Mouse (Mus musculus): ENCODE results near the gene Sdhaf4. TPM values are rescaled to one million over a fixed set of nuclear protein-coding genes. Genes with fewer than 3 reads are reported as not detected.
A peak's percentile ranks its signal among the peaks of the same experiment; 100 is the strongest.

The Sdhaf4 gene
- polyA plus RNA-seq, 1 experiment from 2014 or later, result 94.3 TPM

- no peak for ATAC-seq
- Histone ChIP-seq H3K9me3 (ENCODE audit: control insufficient read depth, low read length) (no peaks in the 10 kb centered on the region), H3K4me2 (ENCODE audit: low read length) (peak overlapping the region; percentile 35; the same call in 1 of the 2 replicates), H3K27me3 (replicated peaks; ENCODE audit: control insufficient read depth, insufficient read depth, low read length) (no peaks in the 10 kb centered on the region), H3K4me1 (replicated peaks; ENCODE audit: control insufficient read depth, insufficient read depth, low read length) (0 out of 2 replicates have a peak, but pooled peaks cover 2% of the 10 kb centered on the region), H3K36me3 (ENCODE audit: control insufficient read depth, insufficient read depth) (no peaks in the 10 kb centered on the region), H3K4me3 (replicated peaks; ENCODE audit: low read length) (no peak overlapping the region; the same call in 1 of the 2 replicates), H3K27ac (ENCODE audit: low read length) (no peak overlapping the region), H3K9ac (replicated peaks; ENCODE audit: low read depth, low read length) (no peak overlapping the region)
- WGBS, result 13% methylated on average over 6 of the region's 6 CpGs
Observed at GRCm38 (mm10) chr1:23959415-23959732, 46.1 kb downstream of the Sdhaf4 start.

GRCm38 (mm10) chr1:23958668-23959414, 46.6 kb downstream of the Sdhaf4 start:
- 16% methylated on average over 13 of the region's 13 CpGs for WGBS
- Histone ChIP-seq H3K27ac (ENCODE audit: low read length) (no peak overlapping the region), H3K4me3 (replicated peaks; ENCODE audit: low read length) (no peak overlapping the region; the same call in 1 of the 2 replicates), H3K27me3 (replicated peaks; ENCODE audit: control insufficient read depth, insufficient read depth, low read length) (no peaks in the 10 kb centered on the region), H3K4me2 (ENCODE audit: low read length) (peak overlapping the region; percentile 35; the same call in 1 of the 2 replicates), H3K4me1 (replicated peaks; ENCODE audit: control insufficient read depth, insufficient read depth, low read length) (0 out of 2 replicates have a peak, but pooled peaks cover 2% of the 10 kb centered on the region), H3K36me3 (ENCODE audit: control insufficient read depth, insufficient read depth) (no peaks in the 10 kb centered on the region), H3K9me3 (ENCODE audit: control insufficient read depth, low read length) (no peaks in the 10 kb centered on the region), H3K9ac (replicated peaks; ENCODE audit: low read depth, low read length) (no peak overlapping the region)
- no peak for ATAC-seq

DNA sequence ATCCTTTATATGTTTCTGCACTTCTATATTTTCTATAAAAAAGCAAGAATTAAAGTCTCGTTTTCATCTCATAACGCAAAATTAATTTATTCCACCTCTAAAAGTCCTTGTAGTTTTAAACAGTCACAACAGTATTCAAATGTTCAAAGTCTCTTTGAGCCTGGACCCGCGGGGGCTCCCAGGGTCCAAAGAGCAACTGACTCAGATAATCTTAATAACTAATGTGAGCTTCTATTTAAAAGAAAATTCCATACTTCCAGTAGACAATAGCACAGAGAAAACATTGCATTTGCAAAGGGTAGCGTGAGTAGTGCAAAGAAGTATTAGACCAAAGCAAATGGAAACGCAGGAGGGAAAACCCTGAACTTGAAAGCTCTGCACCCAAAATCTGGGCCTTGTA, 47.4 kb downstream of the Sdhaf4 start:
- Histone ChIP-seq H3K36me3 (ENCODE audit: control insufficient read depth, insufficient read depth) (no peaks in the 10 kb centered on the region), H3K9me3 (ENCODE audit: control insufficient read depth, low read length) (no peaks in the 10 kb centered on the region), H3K27ac (ENCODE audit: low read length) (no peak overlapping the region), H3K4me2 (ENCODE audit: low read length) (no peak overlapping the region), H3K4me3 (replicated peaks; ENCODE audit: low read length) (no peak overlapping the region), H3K9ac (replicated peaks; ENCODE audit: low read depth, low read length) (no peak overlapping the region), H3K27me3 (replicated peaks; ENCODE audit: control insufficient read depth, insufficient read depth, low read length) (no peaks in the 10 kb centered on the region), H3K4me1 (replicated peaks; ENCODE audit: control insufficient read depth, insufficient read depth, low read length) (0 out of 2 replicates have a peak, but pooled peaks cover 2% of the 10 kb centered on the region)
- 84% methylated on average over 6 of the region's 6 CpGs for WGBS
- no peak for ATAC-seq

- no peak for ATAC-seq
- H3K4me3 ChIP-seq (replicated peaks; ENCODE audit: low read length), result no peak overlapping the region
- H3K27me3 ChIP-seq (replicated peaks; ENCODE audit: control insufficient read depth, insufficient read depth, low read length), result no peaks in the 10 kb centered on the region
- 0 out of 2 replicates have a peak, but pooled peaks cover 2% of the 10 kb centered on the region for H3K4me1 ChIP-seq (replicated peaks; ENCODE audit: control insufficient read depth, insufficient read depth, low read length)
- no peak overlapping the region for H3K9ac ChIP-seq (replicated peaks; ENCODE audit: low read depth, low read length)
- WGBS, result 92% methylated on average over 4 of the region's 4 CpGs
- no peaks in the 10 kb centered on the region for H3K36me3 ChIP-seq (ENCODE audit: control insufficient read depth, insufficient read depth)
- no peaks in the 10 kb centered on the region for H3K9me3 ChIP-seq (ENCODE audit: control insufficient read depth, low read length)
- H3K4me2 ChIP-seq (ENCODE audit: low read length), result no peak overlapping the region
- H3K27ac ChIP-seq (ENCODE audit: low read length), result no peak overlapping the region
Observed at GRCm38 (mm10) chr1:23955539-23955938, 49.9 kb downstream of the Sdhaf4 start.

GRCm38 (mm10) chr1:23953921-23954320, 51.5 kb downstream of the Sdhaf4 start:
- ATAC-seq, result peak; percentile 28; the same call in 1 of the 2 replicates
- no peak overlapping the region for H3K4me3 ChIP-seq (replicated peaks; ENCODE audit: low read length)
- 52% methylated on average over 13 of the region's 13 CpGs for WGBS

GRCm38 (mm10) chr1:23948778-23949699, 56.4 kb downstream of the Sdhaf4 start:
- no peak for ATAC-seq
- Histone ChIP-seq H3K4me1 (replicated peaks; ENCODE audit: control insufficient read depth, insufficient read depth, low read length) (no peaks in the 10 kb centered on the region; the same call in 1 of the 2 replicates), H3K27ac (ENCODE audit: low read length) (no peak overlapping the region), H3K9ac (replicated peaks; ENCODE audit: low read depth, low read length) (no peak overlapping the region), H3K4me3 (replicated peaks; ENCODE audit: low read length) (no peak overlapping the region), H3K4me2 (ENCODE audit: low read length) (no peak overlapping the region), H3K9me3 (ENCODE audit: control insufficient read depth, low read length) (no peaks in the 10 kb centered on the region), H3K27me3 (replicated peaks; ENCODE audit: control insufficient read depth, insufficient read depth, low read length) (no peaks in the 10 kb centered on the region), H3K36me3 (ENCODE audit: control insufficient read depth, insufficient read depth) (no peaks in the 10 kb centered on the region)
- 41% methylated on average over 15 of the region's 15 CpGs for WGBS

More at GRCm38 (mm10) chr1:23953921-23954320, 51.5 kb downstream of the Sdhaf4 start:
- no peaks in the 10 kb centered on the region for H3K36me3 ChIP-seq (ENCODE audit: control insufficient read depth, insufficient read depth)
- no peak overlapping the region for H3K27ac ChIP-seq (ENCODE audit: low read length)
- no peak overlapping the region for H3K4me2 ChIP-seq (ENCODE audit: low read length)
- H3K9me3 ChIP-seq (ENCODE audit: control insufficient read depth, low read length), result no peaks in the 10 kb centered on the region
- no peaks in the 10 kb centered on the region for H3K4me1 ChIP-seq (replicated peaks; ENCODE audit: control insufficient read depth, insufficient read depth, low read length)
- H3K27me3 ChIP-seq (replicated peaks; ENCODE audit: control insufficient read depth, insufficient read depth, low read length), result no peaks in the 10 kb centered on the region
- H3K9ac ChIP-seq (replicated peaks; ENCODE audit: low read depth, low read length), result no peak overlapping the region

- Histone ChIP-seq H3K4me3 (replicated peaks; ENCODE audit: low read length) (no peak overlapping the region), H3K9ac (replicated peaks; ENCODE audit: low read depth, low read length) (no peak overlapping the region), H3K9me3 (ENCODE audit: control insufficient read depth, low read length) (no peaks in the 10 kb centered on the region), H3K36me3 (ENCODE audit: control insufficient read depth, insufficient read depth) (no peaks in the 10 kb centered on the region), H3K4me2 (ENCODE audit: low read length) (no peak overlapping the region), H3K4me1 (replicated peaks; ENCODE audit: control insufficient read depth, insufficient read depth, low read length) (no peaks in the 10 kb centered on the region; the same call in 1 of the 2 replicates), H3K27me3 (replicated peaks; ENCODE audit: control insufficient read depth, insufficient read depth, low read length) (no peaks in the 10 kb centered on the region), H3K27ac (ENCODE audit: low read length) (no peak overlapping the region)
- 0 out of 2 replicates have a peak, but pooled peaks have one; percentile 12 for ATAC-seq
- WGBS, result 17% methylated on average over 7 of the region's 7 CpGs
Observed at GRCm38 (mm10) chr1:23948290-23948689, 57.2 kb downstream of the Sdhaf4 start.
